Mouse (Mus musculus) heart, postnatal 0 days (tissue): ENCODE measurements around the gene H2-D1.

Source experiments
- CTCF ChIP-seq: IDR thresholded peaks from 2 replicates; pipeline ENCODE4 v1.5.1; 2016; ENCODE audit warnings: antibody characterized with exemption, control low read depth, low read depth
- EP300 ChIP-seq: IDR thresholded peaks from 2 replicates; pipeline ENCODE4 v1.6.1; 2016; ENCODE audit warnings: antibody characterized with exemption, low read depth

DNA sequence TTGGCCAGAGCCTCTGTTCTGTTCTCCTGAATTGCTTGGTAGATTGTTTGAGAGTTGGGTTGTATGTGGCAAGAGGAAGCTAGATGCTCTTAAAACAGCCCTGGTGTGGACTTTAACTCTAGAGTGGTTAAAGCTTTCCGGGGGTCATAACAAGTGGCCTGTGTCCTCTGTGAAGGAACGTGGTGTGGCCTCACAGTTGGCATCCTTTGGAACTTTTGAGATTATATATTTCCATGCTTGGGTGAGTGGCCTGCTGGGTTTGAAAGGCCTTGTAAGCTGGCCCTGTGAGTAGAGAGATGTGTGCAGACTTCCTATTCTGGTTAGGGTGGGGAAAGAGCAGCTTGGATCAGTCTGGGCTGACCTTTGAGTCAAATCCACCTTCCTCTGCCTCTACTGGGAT lies 17.5 kb upstream of the H2-D1 start:
- no peak for TF ChIP-seq CTCF
- TF ChIP-seq EP300 = no peak
